Mouse (Mus musculus) forebrain, embryonic 11.5 days (tissue): Measurements from ENCODE around the gene Inpp4a. TPM values are rescaled to one million over a fixed set of nuclear protein-coding genes. Genes with fewer than 3 reads are reported as not detected.
A peak's percentile ranks its signal among the peaks of the same experiment; 100 is the strongest.

Experiments
- ATAC-seq: fragments of 200-750 bp; cut with Nextera tagmentation; replicated peaks from 2 replicates; pipeline ENCODE4 v1.8.0; 2017; ENCODE audit warnings: moderate TSS enrichment; ENCODE audit not compliant: low FRiP score
- DNase-seq: peaks from one replicate; pipeline ENCODE4 v3.0.0-alpha.2; 2017; ENCODE audit warnings: low spot score
- H3K27ac ChIP-seq: fragments of 300-500 bp; sonication (generic); 2 replicates; pipeline ENCODE4 v1.5.1; 2014; ENCODE audit warnings: low read depth, low read length
- H3K27me3 ChIP-seq: fragments of 300-500 bp; sonication (generic); 2 replicates; pipeline ENCODE4 v1.6.1; 2014; ENCODE audit warnings: mild to moderate bottlenecking, low read length, mixed read lengths; ENCODE audit not compliant: control insufficient read depth, insufficient read depth
- H3K36me3 ChIP-seq: fragments of 300-500 bp; sonication (generic); 2 replicates; pipeline ENCODE4 v1.6.1; 2014; ENCODE audit warnings: mild to moderate bottlenecking, low read length, moderate library complexity, mixed read lengths; ENCODE audit not compliant: control insufficient read depth, insufficient read depth
- H3K4me1 ChIP-seq: fragments of 300-500 bp; sonication (generic); replicated peaks from 2 replicates; pipeline ENCODE4 v1.6.1; 2014; ENCODE audit warnings: low read length, mixed read lengths; ENCODE audit not compliant: control insufficient read depth, insufficient read depth
- H3K4me2 ChIP-seq: fragments of 300-500 bp; sonication (generic); 2 replicates; pipeline ENCODE4 v1.6.1; 2014; ENCODE audit warnings: low read depth, mild to moderate bottlenecking, low read length, moderate library complexity, mixed read lengths; ENCODE audit not compliant: severe bottlenecking
- H3K4me3 ChIP-seq: fragments of 300-500 bp; sonication (generic); 2 replicates; pipeline ENCODE4 v1.5.1; 2014; ENCODE audit warnings: low read depth, low read length
- H3K9ac ChIP-seq: fragments of 300-500 bp; sonication (generic); 2 replicates; pipeline ENCODE4 v1.6.1; 2014; ENCODE audit warnings: low read length
- H3K9me3 ChIP-seq: fragments of 300-500 bp; sonication (generic); 2 replicates; pipeline ENCODE4 v1.6.1; 2016; ENCODE audit warnings: low read length, mixed read lengths; ENCODE audit not compliant: control insufficient read depth
- WGBS: fragments of 180-500 bp; shearing (Covaris S2); extraction: QIAGEN DNeasy Blood & Tissue Kit; methylation state at CpG from one replicate; pipeline ENCODE4 v1.1.7; 2014; 5-methylcytosine and 5-hydroxymethylcytosine counted together
- polyA plus RNA-seq: library from polyadenylated mRNA; unstranded; fragments of >200 nt; fragmentation: Nextera tagmentation; extraction: Ambion mirVana; gene quantifications from 2 replicates; pipeline ENCODE4 v1.2.1, GENCODE M21; 2014

Gene Inpp4a
- polyA plus RNA-seq, 1 experiment from 2014 or later: 16.9 TPM

DNA sequence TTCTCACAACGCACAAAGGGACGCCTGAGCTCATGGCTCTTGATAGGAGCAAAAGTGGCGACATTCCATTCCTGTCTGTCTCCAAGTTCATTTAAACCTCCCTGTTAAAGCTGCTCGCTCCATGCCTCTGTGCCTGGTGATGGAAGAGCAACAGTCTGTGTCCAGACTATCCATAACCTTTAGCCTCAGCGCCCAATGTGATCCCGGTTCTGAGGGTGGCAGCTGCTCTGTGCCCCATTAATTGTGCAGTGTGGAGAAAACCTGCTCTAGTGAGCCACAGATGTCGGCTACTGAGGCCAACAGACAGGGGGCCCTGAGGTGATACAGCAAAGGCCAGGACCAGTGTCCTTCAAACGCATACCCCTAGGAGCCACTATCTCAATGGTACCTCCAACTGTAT is 100.1 kb downstream of the Inpp4a start:
- WGBS: 86% methylated on average over 8 of the region's 8 CpGs
- Histone ChIP-seq H3K4me1 (no peaks in the 10 kb centered on the region), H3K9ac (no peak overlapping the region), H3K27ac (no peak overlapping the region), H3K4me3 (no peak overlapping the region), H3K36me3 (no peaks in the 10 kb centered on the region), H3K4me2 (no peak overlapping the region), H3K27me3 (no peaks in the 10 kb centered on the region), H3K9me3 (no peaks in the 10 kb centered on the region)
- DNase-seq (no peak), ATAC-seq (no peak)

DNA sequence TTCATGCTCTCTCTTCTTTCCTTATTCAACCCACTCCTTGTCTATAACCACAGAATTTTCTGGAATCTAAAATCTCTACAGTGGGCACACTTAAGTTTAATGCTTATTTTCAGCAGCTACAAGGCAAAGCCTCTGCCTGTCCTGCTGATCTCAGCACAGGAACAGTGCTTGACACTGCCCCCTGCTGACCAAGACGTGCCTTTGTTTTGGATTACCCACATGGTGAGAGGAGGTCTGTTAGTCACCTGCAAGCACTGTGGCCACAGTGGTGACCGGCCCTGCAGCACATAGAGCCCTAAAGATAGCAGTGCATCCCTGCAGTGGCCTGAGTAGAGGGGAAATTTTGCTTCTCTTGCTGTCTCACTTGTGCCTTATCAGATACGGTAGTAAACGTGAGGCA is 102.0 kb downstream of the Inpp4a start:
- H3K4me1 ChIP-seq: no peaks in the 10 kb centered on the region
- ATAC-seq (no peak), DNase-seq (peak; percentile 75)
- 61% methylated on average over 4 of the region's 4 CpGs for WGBS
- H3K4me3 ChIP-seq: no peak overlapping the region
- no peak overlapping the region for H3K9ac ChIP-seq
- no peaks in the 10 kb centered on the region for H3K27me3 ChIP-seq
- H3K4me2 ChIP-seq: no peak overlapping the region
- no peaks in the 10 kb centered on the region for H3K9me3 ChIP-seq
- H3K36me3 ChIP-seq: no peaks in the 10 kb centered on the region
- H3K27ac ChIP-seq: no peak overlapping the region

DNA sequence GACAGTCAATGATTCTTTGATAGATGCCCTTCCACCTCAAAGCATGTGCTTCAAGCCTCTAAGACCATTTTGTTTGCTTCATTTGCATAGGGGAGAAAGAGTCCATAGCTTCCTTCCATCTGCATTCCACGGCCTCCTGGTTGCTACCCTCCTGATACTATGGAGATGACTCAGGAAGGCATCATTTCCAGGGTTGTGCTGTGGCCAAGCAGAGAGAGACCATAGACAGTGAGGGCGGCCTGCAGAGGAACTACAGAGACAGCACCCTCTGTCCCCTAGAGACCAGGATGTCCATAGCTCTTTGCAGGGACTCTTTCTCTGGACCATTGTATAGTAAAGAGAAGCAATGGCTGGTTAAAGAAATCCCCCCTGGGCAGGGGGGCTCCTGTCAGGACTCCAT is 105.5 kb downstream of the Inpp4a start:
- no peak overlapping the region for H3K4me2 ChIP-seq
- H3K9me3 ChIP-seq: no peaks in the 10 kb centered on the region
- no peak for ATAC-seq
- no peaks in the 10 kb centered on the region for H3K4me1 ChIP-seq
- H3K36me3 ChIP-seq: no peaks in the 10 kb centered on the region
- no peak for DNase-seq
- H3K9ac ChIP-seq: no peak overlapping the region
- 79% methylated on average over 2 of the region's 2 CpGs for WGBS
- no peak overlapping the region for H3K27ac ChIP-seq
- H3K4me3 ChIP-seq: no peak overlapping the region
- H3K27me3 ChIP-seq: no peaks in the 10 kb centered on the region

DNA sequence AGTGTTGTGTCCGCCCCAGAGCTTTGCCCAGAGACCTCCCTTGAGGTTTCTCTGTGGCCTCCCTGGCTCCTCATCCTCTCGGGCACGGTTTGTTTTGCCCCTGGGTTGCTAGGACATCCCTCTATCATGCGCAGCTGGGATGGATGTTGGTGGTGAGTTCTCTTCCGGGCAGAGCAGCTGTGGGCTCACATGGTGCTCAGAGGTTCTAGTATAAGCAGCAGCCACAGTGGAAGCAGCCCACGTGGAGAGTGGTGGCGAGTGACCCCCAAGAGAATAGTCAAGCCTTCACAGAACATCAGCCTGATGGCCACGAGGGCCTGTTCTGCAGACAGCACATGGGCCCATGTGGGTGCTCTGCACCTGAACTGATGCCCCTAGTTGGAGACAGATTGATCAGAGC is 107.6 kb downstream of the Inpp4a start:
- no peaks in the 10 kb centered on the region for H3K27me3 ChIP-seq
- H3K9me3 ChIP-seq: no peaks in the 10 kb centered on the region
- DNase-seq (no peak), ATAC-seq (no peak)
- no peak overlapping the region for H3K27ac ChIP-seq
- H3K36me3 ChIP-seq: no peaks in the 10 kb centered on the region
- no peak overlapping the region for H3K4me3 ChIP-seq
- no peak overlapping the region for H3K9ac ChIP-seq
- H3K4me2 ChIP-seq: no peak overlapping the region
- H3K4me1 ChIP-seq: no peaks in the 10 kb centered on the region
- WGBS: 87% methylated on average over 8 of the region's 8 CpGs

DNA sequence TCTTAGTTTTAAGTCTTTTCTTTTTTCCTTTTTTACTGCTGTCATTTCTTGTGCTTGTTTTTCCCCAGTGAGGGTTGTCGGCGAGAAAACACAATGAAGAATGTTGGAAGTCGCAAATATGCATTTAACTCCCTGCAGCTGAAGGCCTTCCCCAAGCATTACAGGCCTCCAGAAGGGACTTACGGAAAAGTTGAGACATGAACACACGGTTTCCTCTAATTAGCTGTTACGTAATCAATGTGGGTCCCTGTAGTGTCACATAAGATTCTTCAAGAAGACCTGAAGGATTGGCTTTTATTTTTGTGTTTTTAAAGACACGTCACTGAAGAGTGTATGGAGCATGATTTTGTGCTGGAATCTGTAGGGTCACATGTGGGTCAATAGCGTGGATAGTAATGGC is 108.4 kb downstream of the Inpp4a start:
- no peak for DNase-seq
- Histone ChIP-seq H3K9ac (no peak overlapping the region), H3K4me3 (no peak overlapping the region), H3K27ac (no peak overlapping the region), H3K4me1 (no peaks in the 10 kb centered on the region), H3K9me3 (no peaks in the 10 kb centered on the region), H3K4me2 (no peak overlapping the region), H3K36me3 (no peaks in the 10 kb centered on the region), H3K27me3 (no peaks in the 10 kb centered on the region)
- no peak for ATAC-seq
- WGBS: 90% methylated on average over 8 of the region's 8 CpGs

DNA sequence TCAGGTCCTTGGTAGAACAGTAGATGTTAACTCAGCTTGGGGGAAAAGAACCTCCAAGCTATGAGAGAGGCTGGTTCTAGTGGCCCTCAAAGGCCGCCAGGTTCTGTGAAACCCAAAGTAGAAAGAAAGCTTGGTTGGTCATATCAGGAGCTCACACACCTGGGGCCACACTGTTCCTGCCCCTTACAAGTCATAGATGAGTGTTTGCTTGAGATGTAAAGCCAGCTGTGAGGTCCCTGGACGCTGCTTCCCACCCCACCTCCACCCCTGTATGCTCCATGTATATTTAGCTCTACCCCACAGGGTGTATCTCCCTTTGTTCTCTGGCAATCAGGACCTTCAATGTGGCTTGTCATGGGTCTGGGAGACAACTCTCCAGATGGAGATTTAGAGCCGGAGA is 109.0 kb downstream of the Inpp4a start:
- no peaks in the 10 kb centered on the region for H3K27me3 ChIP-seq
- WGBS: 83% methylated on average over 3 of the region's 3 CpGs
- no peak for ATAC-seq

DNA sequence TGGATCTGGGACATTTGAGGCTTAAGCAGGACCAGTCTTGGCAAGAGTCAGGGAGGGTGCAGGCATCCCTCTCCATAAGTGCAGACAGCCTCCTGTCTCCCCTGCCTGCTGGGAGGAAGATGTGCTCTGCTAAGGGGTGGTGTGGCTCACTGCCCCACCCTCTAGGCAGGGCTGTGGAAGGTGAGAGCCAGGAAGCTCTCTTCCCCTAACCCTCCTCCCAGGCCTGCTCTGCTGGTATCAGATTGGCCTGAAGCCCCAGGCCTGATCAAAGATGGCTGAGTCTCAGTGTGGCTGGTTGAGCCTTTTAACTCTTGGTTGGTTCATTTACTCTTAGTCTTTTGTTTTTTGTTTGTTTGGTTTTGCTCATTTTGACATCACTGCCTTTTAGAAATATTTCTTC is 110.0 kb downstream of the Inpp4a start:
- Histone ChIP-seq H3K9ac (no peak overlapping the region), H3K4me2 (no peak overlapping the region), H3K27me3 (no peaks in the 10 kb centered on the region), H3K9me3 (no peaks in the 10 kb centered on the region), H3K4me3 (no peak overlapping the region), H3K36me3 (no peaks in the 10 kb centered on the region), H3K27ac (no peak overlapping the region), H3K4me1 (no peaks in the 10 kb centered on the region)
- no peak for ATAC-seq
- DNase-seq: no peak

More for the DNA sequence above, 109.0 kb downstream of the Inpp4a start:
- Histone ChIP-seq H3K4me1 (no peaks in the 10 kb centered on the region), H3K27ac (no peak overlapping the region), H3K36me3 (no peaks in the 10 kb centered on the region), H3K9ac (no peak overlapping the region), H3K4me3 (no peak overlapping the region), H3K4me2 (no peak overlapping the region), H3K9me3 (no peaks in the 10 kb centered on the region)
- no peak for DNase-seq

DNA sequence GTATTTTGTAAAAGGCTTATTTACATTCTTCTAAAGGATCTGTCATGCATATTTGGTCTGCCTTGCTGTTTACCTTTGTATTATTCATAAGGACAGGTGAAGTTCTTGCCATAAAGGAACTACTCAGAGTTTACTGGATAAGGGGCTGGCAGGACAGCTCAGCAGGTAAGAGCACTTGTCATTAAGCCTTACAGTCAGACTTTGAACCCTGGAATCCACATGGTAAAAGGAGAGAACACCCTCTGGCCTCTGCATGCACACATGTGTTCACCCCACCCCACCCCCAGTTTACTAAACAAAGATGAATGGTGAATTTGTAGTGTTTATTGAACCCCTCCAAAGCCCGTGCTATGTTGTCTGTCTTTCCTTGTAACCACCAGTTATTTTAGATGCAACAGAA is 115.7 kb downstream of the Inpp4a start:
- Histone ChIP-seq H3K9me3 (no peaks in the 10 kb centered on the region), H3K27me3 (no peaks in the 10 kb centered on the region), H3K9ac (no peak overlapping the region), H3K4me3 (no peak overlapping the region), H3K36me3 (peaks cover 6% of the 10 kb centered on the region; the same call in 1 of the 2 replicates), H3K27ac (no peak overlapping the region), H3K4me1 (no peaks in the 10 kb centered on the region), H3K4me2 (no peak overlapping the region)
- DNase-seq: no peak
- WGBS: 84% methylated on average over 1 of the region's 1 CpGs
- no peak for ATAC-seq

DNA sequence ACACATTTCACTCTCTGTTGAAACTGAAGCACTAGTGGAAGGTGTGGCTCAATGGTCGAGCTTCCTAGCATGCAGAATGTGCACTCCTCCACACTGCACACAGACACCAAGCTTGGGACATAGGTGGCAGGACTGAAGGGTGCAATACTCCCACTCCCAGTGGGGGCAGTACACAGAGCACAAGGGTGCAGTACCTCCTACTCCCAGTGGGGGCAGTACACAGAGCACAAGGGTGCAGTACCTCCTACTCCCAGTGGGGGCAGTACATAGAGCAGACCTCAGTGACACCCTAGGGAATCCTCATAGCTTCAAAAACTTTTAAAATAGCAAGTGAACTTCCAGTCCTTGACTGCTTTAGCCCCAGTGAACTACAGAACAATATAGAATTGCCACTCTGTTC is 119.8 kb downstream of the Inpp4a start:
- Histone ChIP-seq H3K27ac (no peak overlapping the region), H3K27me3 (no peaks in the 10 kb centered on the region), H3K4me1 (no peaks in the 10 kb centered on the region), H3K9me3 (peaks cover 2% of the 10 kb centered on the region; the same call in 1 of the 2 replicates), H3K4me3 (no peak overlapping the region), H3K9ac (no peak overlapping the region), H3K4me2 (no peak overlapping the region), H3K36me3 (peaks cover 7% of the 10 kb centered on the region; the same call in 1 of the 2 replicates)
- DNase-seq (no peak), ATAC-seq (no peak)
- WGBS: 94% methylated on average over 1 of the region's 1 CpGs
